Mouse (Mus musculus): ENCODE measurements around the gene Olfr473.
"Not testable (repeated sequence)": the region's sequence is repeated elsewhere in the genome, so short reads cannot be mapped to it uniquely, and the experiment has no call there.

The Olfr473 gene

DNA sequence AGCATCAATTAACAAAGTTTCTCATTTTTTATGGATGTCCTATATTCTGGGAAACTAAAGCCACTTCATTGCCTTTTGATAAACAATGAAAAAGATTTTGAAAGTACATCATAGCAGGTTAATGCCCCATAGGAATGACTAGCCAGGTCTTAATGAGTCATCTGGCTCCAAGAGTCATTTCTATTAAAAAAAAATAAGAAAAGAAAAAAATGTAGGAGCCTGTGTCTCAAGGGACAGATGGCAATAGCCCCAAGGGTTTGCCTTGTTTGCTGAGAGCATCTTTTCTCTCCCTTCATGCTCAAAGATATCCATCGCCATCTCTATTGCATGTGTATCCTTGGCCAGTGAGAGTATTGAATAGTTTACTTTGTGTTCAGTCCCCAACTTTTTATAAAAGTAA lies at the start of gene Olfr473:
Gene Olfr473, plus strand, starts transcription at position 301 of the 400 bp plus-strand sequence.
- no peak for DNase-seq (ENCODE audit: low spot score)

DNA sequence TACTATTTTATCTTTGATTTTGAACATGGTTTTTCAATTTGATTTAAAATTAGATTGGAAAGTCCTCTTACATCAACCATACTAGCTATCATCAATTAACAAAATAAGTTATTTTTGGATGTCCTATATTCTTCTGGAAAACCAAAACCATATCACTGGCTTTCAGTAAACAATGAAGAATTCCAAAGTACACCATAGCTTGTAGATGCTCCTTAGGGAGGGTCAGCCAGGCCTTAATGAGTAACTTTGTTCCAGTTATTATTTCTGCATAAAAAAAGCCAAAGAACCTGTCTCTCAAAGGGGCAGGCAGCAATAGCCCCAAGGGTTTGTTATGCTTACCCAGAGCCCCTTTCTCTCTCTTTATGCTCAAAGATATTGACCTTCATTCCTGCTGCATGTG lies 32.6 kb upstream of the Olfr473 start, which contains the start of gene Olfr472:
Gene Olfr472, plus strand, starts transcription at position 301 of the 400 bp plus-strand sequence.
- DNase-seq (ENCODE audit: low spot score) = no peak

- not testable (repeated sequence) for DNase-seq (ENCODE audit: low spot score)
Observed at GRCm38 (mm10) chr7:107952539-107952938, 22.3 kb downstream of the Olfr473 start.

- DNase-seq (ENCODE audit: low spot score) = no peak
Observed at GRCm38 (mm10) chr7:107954343-107954742, 24.1 kb downstream of the Olfr473 start, which contains the start of gene Olfr474. Olfr474 (plus strand) TSS chr7:107954643.

DNA sequence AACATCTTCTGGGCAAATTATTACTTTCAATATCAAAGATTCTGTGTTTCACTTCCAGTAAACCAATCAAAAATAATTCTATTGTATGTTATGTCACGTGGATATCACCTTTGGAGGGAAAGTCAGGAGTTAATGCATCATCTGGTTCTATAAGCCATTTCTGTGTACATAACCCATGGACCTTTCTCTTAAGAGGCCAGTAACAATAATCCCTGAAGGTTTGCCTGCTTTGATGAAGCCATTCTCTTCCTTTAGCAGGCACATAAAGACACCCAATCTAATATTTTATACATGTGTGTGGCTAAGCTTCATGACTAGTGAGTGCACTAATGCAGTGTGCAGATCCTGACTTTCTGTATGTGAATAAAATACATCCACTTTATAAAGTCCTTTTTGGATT lies 34.3 kb downstream of the Olfr473 start, which contains the start of gene Olfr476:
Gene Olfr476, plus strand, starts transcription at position 301 of the 400 bp plus-strand sequence.
- no peak for DNase-seq (ENCODE audit: low spot score)

Measured in layer of hippocampus, adult 9-10 months (tissue).